Mouse (Mus musculus): ENCODE data around the gene Cox4i2. TPM values are rescaled to one million over a fixed set of nuclear protein-coding genes. Genes with fewer than 3 reads are reported as not detected.
A peak's percentile ranks its signal among the peaks of the same experiment; 100 is the strongest.

The Cox4i2 gene
- total RNA-seq, 2 experiments from 2014 or later: 13.0 TPM; not detected in 1

GRCm38 (mm10) chr2:152792461-152792860 lies 38.5 kb downstream of the Cox4i2 start:
- ATAC-seq (replicated peaks; ENCODE audit: poor library complexity, severe bottlenecking): no peak

GRCm38 (mm10) chr2:152793381-152793780 lies 39.4 kb downstream of the Cox4i2 start:
- no peak for ATAC-seq (replicated peaks; ENCODE audit: poor library complexity, severe bottlenecking)

GRCm38 (mm10) chr2:152794281-152794827 lies 40.4 kb downstream of the Cox4i2 start:
- no peak for ATAC-seq (replicated peaks; ENCODE audit: poor library complexity, severe bottlenecking)

GRCm38 (mm10) chr2:152797589-152797988 lies 43.6 kb downstream of the Cox4i2 start:
- ATAC-seq (replicated peaks; ENCODE audit: poor library complexity, severe bottlenecking): no peak

GRCm38 (mm10) chr2:152799954-152800761 lies 46.2 kb downstream of the Cox4i2 start:
- ATAC-seq (replicated peaks; ENCODE audit: poor library complexity, severe bottlenecking): no peak

- no peak for ATAC-seq (replicated peaks; ENCODE audit: poor library complexity, severe bottlenecking)
Measured at GRCm38 (mm10) chr2:152800762-152801113, 46.8 kb downstream of the Cox4i2 start.

- no peak for ATAC-seq (replicated peaks; ENCODE audit: poor library complexity, severe bottlenecking)
Measured at GRCm38 (mm10) chr2:152802303-152802702, 48.3 kb downstream of the Cox4i2 start.

GRCm38 (mm10) chr2:152803081-152803480 lies 49.1 kb downstream of the Cox4i2 start:
- ATAC-seq (replicated peaks; ENCODE audit: poor library complexity, severe bottlenecking): no peak

- 0 out of 2 replicates have a peak, but pooled peaks have one; percentile 29 for ATAC-seq (replicated peaks; ENCODE audit: poor library complexity, severe bottlenecking)
Measured at GRCm38 (mm10) chr2:152804408-152805110, 50.6 kb downstream of the Cox4i2 start.

GRCm38 (mm10) chr2:152805111-152805490 lies 51.1 kb downstream of the Cox4i2 start:
- ATAC-seq (replicated peaks; ENCODE audit: poor library complexity, severe bottlenecking): no peak

GRCm38 (mm10) chr2:152806037-152806436 lies 52.1 kb downstream of the Cox4i2 start:
- peak; percentile 23 for ATAC-seq (replicated peaks; ENCODE audit: poor library complexity, severe bottlenecking)

- no peak for ATAC-seq (replicated peaks; ENCODE audit: poor library complexity, severe bottlenecking)
Measured at GRCm38 (mm10) chr2:152808178-152808577, 54.2 kb downstream of the Cox4i2 start.

GRCm38 (mm10) chr2:152810158-152810941 lies 56.4 kb downstream of the Cox4i2 start:
- ATAC-seq (replicated peaks; ENCODE audit: poor library complexity, severe bottlenecking): peak; percentile 61

GRCm38 (mm10) chr2:152811336-152812165 lies 57.6 kb downstream of the Cox4i2 start:
- ATAC-seq (replicated peaks; ENCODE audit: poor library complexity, severe bottlenecking): no peak

- ATAC-seq (replicated peaks; ENCODE audit: poor library complexity, severe bottlenecking): no peak
Measured at GRCm38 (mm10) chr2:152813232-152813631, 59.3 kb downstream of the Cox4i2 start.

- no peak for ATAC-seq (replicated peaks; ENCODE audit: poor library complexity, severe bottlenecking)
Measured at GRCm38 (mm10) chr2:152814213-152814874, 60.4 kb downstream of the Cox4i2 start.

All from granulocyte monocyte progenitor cell, adult 5-6 weeks (primary cell).